Mouse (Mus musculus): ENCODE measurements around the gene Dars2.
"Not testable (repeated sequence)": the region's sequence is repeated elsewhere in the genome, so short reads cannot be mapped to it uniquely, and the experiment has no call there.

Gene Dars2

DNA sequence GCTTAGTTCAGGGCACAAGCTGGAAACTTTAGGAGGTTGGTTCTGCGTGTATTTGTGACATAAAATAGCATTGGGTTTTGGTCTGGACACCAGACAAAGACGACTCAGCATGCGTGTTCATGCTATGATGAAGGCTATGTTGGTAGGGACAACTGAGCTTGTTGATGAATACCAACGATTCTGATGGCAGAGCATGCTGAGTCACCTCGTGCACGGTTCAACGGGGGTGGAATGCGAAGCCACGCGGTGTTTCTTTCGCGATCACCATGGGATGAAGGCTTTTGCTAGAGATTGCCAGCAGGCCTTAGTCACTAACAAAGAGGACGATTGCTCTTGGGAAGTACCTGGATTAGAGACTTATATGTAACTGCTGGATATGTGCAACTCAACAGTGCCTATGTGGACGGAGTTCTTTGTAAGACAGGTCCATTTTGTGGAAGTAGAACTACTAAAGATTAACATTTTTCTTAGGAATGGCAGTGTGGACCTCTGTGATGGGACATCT is 35.1 kb downstream of the Dars2 start:
- DNase-seq: no peak

DNA sequence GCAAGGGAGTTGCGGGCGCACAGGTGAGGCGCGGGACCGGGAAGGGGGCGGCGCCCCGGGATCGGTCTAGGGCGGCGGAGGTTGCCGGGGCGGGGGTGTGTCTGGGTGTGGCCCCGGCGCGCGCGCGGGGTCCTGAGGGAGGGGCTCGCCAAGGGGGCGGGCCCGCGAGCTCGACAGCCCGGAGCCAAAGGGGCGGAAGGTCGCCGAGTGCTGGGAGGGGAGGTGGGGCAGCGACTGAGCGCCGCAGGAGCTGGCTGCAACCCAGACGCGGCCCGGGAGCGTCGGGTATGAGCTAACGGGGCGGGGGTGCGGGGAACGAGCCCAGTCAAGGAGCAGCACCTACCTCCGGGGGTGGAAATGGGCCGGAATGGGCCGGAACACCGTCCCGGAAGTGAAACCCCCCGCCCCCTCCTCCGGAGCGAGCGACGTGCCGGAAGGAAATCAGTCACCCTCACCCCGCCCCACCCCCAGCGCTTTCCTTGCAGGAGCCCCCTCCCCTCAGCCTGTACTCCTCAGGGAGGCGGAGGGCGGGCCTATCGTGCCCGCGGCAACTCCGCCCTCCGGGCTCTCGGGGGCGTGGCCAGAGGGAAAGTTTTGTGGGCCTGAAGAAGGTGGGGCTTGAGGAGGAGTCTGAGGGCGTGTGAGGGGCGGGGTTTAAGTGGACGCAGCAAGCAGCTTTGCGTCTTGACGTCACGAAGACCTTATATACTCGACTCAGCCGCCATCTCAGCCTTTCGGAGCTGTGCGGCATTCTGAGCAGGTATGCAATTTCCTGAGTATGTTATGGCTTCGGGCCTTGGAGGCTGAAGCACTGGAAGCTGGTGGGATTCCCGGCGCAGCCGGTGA is 35.8 kb downstream of the Dars2 start, which contains the start of gene Zbtb37:
Zbtb37 (minus strand) TSS at position 415 of the 846 bp plus-strand sequence.
- DNase-seq: peak; percentile 98

DNA sequence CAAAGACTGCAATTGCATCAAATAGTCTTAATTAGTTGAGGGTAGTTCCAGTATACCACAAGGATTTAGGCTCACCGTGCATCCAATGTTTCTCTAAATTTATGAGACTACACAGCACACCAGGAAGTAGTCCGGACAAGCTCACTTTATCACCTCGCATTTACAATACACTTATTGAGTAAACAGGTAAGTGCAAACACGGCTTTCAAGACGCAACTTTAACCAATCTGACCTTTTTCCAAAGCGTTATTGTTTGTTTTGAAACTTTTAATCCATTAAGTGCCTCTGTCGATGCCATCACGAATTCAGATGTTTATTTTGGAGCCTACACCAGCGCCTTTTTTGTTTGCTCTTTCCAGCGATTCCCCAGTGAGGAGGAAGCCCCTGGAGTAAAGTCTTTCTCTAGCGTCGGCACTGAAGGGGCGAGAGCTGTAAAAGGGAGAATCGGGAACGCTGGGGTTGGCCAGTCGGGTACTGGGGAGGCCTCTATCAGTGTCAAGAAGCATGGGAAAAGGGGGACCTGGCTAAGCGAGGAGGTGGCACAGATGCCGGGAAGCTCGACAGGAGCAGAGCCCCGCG is 36.5 kb downstream of the Dars2 start:
- DNase-seq: no peak

- DNase-seq: no peak
Measured at GRCm38 (mm10) chr1:161032345-161032744, 38.1 kb downstream of the Dars2 start.

DNA sequence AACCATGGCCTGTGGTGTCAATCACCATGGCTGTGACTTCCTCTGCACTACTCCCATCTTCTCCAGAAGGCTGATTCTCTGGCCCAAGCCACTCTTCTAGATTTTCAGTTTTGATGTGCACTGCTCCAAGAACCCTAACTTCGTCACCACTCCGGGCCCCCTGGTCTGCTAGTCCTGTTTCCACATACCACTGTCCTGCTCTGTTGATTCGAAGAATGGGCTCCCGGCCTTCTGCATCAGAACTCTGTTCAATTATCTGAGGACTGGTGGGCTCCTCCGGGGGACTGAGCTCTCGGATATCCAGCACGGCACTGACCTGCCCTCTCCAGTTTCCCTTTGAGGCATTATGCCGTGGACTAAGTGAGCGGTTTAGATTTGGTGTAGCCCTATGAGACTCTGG is 38.6 kb downstream of the Dars2 start:
- DNase-seq: no peak

DNA sequence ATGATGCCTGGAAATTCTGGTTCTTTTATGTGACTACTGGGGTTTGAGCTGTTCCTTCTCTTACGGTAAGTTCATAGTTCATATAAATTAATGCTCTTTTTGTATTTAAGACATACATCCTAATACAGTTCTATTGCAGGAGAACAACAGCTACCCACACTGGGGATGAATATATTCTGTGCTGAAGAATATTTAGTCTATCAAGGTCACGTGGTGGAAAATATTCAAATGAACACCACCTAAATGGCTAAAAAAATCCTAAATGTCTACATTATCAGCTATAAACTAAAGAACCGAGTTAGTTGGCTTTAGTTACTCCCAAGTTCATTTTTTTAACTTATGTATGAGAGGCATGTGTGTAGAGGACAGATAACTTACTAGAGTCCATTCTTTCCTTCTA is 40.4 kb downstream of the Dars2 start:
- DNase-seq: no peak

GRCm38 (mm10) chr1:161028427-161028826 is 42.0 kb downstream of the Dars2 start:
- DNase-seq: not testable (repeated sequence)

DNA sequence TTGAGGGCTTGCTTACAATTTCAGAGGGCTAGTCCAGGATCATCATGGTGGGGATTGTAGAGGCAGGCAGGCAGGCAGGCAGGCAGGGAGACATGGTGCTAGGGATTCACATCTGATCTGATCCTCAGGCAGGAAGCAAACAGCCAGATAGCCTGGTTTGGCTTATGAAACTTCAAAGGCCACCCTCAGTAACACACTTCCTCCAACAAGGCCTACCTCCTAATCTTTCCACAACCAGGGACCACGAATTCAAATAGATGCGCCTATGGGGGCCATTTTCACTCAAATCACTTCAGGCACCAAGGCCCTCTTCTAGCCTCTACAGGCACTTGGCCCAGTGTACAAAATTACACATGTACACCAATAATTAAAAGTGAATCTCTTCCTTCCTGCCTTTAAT is 43.3 kb downstream of the Dars2 start:
- no peak for DNase-seq

DNA sequence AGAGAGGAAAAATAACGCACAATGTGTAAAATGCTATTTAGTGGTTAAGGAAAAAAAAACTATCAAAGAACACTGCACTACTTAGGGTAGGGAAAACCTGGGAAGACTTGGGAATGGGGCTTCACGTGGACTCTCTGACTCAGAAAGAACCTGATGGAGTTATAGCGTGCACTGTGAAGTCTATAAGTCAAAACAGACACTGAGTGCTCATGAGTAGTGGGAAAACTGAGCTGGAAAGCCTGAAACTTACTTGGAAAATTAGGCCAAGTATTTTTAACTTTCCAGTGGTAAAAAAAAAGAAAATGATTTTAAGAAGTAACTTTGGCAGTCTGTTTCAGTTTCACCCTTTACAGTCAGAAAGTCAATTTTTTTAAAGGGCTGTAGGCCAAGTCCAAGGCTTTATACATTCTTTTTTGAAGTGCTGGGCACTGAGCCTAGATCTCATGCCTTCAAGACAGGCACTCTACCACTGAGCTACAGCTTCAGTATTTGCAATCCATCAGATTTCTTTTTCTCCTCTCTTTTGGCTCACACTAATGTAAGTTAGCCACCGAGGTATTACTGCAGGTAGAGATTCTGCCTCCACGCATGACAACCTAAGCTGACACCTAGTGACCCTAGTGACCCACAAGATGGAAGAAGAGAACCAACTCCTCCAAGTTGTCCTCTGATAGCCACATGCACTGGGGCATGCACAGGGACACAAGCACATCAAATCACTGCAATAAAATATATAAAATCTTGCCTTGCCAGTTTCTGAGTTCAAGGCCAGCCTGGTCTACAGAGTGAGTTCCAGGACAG is 44.8 kb downstream of the Dars2 start:
- no peak for DNase-seq

DNA sequence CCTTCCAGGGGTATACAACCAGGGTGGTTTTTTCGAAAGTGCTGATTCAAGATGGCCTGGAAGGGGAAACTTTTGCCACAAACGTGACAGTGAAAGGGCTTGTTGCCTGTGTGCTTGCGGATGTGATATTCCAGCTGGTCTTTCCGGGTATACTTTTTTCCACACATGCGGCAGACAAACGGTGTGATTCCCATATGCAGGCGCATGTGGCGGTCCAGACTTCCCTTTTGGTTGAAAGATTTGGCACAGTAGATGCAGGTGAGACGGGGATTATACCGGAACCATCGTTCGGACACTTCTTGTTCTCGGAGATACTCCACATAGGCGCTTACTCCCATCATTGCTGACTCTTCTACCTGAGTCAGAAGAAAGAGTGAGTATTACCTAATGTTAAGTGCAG is 50.4 kb downstream of the Dars2 start:
- DNase-seq: no peak

GRCm38 (mm10) chr1:161016378-161016777 is 54.1 kb downstream of the Dars2 start:
- no peak for DNase-seq

- DNase-seq: no peak
Measured at GRCm38 (mm10) chr1:161010436-161010835, 60.0 kb downstream of the Dars2 start.

DNA sequence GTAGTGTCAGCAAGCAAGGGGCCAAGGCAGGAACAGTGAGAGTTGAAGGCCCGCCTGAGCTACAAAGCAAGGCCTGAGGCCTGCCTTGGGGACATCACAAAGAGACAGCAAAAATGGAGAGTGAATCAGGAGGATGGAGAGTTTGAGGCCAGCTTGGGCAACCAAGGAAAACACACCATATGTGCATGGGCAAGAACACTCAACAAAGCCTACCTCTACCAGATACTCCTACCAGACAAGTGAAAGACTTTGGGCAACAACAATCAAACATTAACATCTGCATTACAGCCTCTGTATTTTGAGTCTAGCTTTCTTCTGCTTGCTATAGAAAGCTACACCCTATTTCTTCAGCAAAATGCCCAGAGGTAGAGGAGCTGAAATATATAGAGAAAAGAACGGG is 62.4 kb downstream of the Dars2 start:
- DNase-seq: no peak

DNA sequence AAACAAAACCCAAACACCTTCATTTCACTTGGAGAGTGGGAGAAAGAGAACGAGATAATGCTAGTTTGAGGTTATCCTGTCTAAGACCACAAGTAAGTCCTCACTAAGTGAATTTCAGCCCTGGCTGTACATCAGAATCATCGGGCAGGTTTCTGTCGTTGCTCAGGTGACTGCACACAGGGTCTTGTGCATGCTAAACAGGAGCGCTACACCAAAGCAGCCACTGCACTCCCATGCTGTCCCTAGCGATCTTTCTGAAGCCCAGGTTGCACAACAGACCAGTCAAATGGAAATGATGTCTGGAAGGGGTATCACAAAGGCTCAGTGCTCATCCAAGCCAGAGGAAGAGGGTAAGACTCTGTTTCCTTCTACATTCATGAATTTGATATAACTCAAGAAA is 64.0 kb downstream of the Dars2 start:
- DNase-seq: no peak

- DNase-seq: no peak
Measured at GRCm38 (mm10) chr1:161005526-161005925, 64.9 kb downstream of the Dars2 start.

- no peak for DNase-seq
Measured at GRCm38 (mm10) chr1:161004942-161005341, 65.5 kb downstream of the Dars2 start.

DNA sequence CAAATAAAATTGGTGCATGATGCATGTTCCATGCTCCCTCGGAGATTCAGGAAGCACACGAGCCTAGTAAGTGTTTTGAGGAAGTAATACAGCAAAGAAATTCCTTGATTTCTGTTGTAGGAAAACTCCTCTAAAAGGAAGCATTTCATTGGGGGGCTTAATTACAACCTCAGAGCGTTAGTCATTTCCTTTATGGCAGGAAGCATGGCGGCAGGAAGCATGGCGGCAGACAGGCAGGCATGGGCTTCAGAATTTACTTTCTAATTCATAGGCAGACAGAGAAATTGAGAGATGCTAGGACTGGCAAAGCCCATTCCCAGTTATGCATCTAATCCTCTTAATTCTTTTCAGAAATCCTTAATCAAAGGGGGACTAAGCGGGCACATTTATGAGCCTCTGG is 76.6 kb downstream of the Dars2 start:
- DNase-seq: no peak

Measured in cerebellum, adult 8-10 months (tissue).